In genomic region chr2:59284734-59285490, GRCm38 (mm10) we compare ENCODE assay signal across 25 mouse cellular contexts.
DNase-seq lines count a peak whose midpoint lies in the region; ATAC-seq lines count a peak whose summit lies in the region.
"Had no signal": no experiment of that assay in that cellular context is flagged by ENCODE, and none has a peak within 500 bp of the region (broad histone marks: within the 10 kb centered on the region; RNA-seq: fewer than 3 reads in every experiment).

No protein-coding gene starts in this region.

- H3K4me3 ChIP-seq in heart, embryonic 10.5 days: no peak overlapping the region
- H3K4me3 ChIP-seq in lung, embryonic 16.5 days (ENCODE audit: low read length): no peak overlapping the region
- no peak overlapping the region for H3K4me3 ChIP-seq in heart, embryonic 15.5 days
- H3K4me3 ChIP-seq: embryonic facial prominence, embryonic 13.5 days; erythroblast, embryonic 14.5 days; forebrain, embryonic 12.5 days; hindbrain, embryonic 15.5 days; intestine, embryonic 15.5 days; layer of hippocampus, adult 2 months; limb, embryonic 10.5 days; liver, embryonic 15.5 days had no signal

- ATAC-seq in lung, embryonic 16.5 days (ENCODE audit: low read depth): peak; percentile 19; the same call in 1 of the 2 replicates
- no peak for ATAC-seq in heart, embryonic 15.5 days (replicated peaks; ENCODE audit: insufficient number of reproducible peaks, insufficient read depth, low FRiP score, low read depth)
- no peak for ATAC-seq in megakaryocyte progenitor cell, adult 5-6 weeks (replicated peaks; ENCODE audit: poor library complexity)
- ATAC-seq: intestine, embryonic 15.5 days had no signal

- no peak for DNase-seq in heart, embryonic 10.5 days (ENCODE audit: low spot score)
- no peak for DNase-seq in heart, adult 8-10 months (ENCODE audit: low spot score)
- no peak for DNase-seq in lung, postnatal 4 days
- DNase-seq in Muller cell, postnatal 12 days (ENCODE audit: inconsistent ontology term): peak; percentile 34
- DNase-seq in T-cell, adult 2 months (ENCODE audit: low spot score): no peak
- DNase-seq: cerebellum, adult 2 months; cerebellum, postnatal 25 days; gastrocnemius, postnatal 25 days; liver; midbrain, embryonic 14.5 days; right cerebral cortex, postnatal 4 days; thymus, adult 18-20 months; thymus, postnatal 36 days had no signal

- WGBS in heart, embryonic 10.5 days: 71% methylated on average over 8 of the region's 8 CpGs
- 72% methylated on average over 8 of the region's 8 CpGs for WGBS in lung, embryonic 16.5 days
- 57% methylated on average over 8 of the region's 8 CpGs for WGBS in heart, embryonic 15.5 days

- H3K9me3 ChIP-seq in heart, embryonic 10.5 days: no peaks in the 10 kb centered on the region
- no peaks in the 10 kb centered on the region for H3K9me3 ChIP-seq in lung, embryonic 16.5 days (ENCODE audit: control insufficient read depth, low read length)
- no peaks in the 10 kb centered on the region for H3K9me3 ChIP-seq in heart, embryonic 15.5 days (replicated peaks)
- H3K9me3 ChIP-seq: embryonic facial prominence, embryonic 13.5 days; forebrain, embryonic 12.5 days; hindbrain, embryonic 15.5 days; intestine, embryonic 15.5 days; limb, embryonic 10.5 days; liver, embryonic 15.5 days had no signal

- 0 out of 2 replicates have a peak, but pooled peaks cover 6% of the 10 kb centered on the region for H3K36me3 ChIP-seq in heart, embryonic 10.5 days
- H3K36me3 ChIP-seq in lung, embryonic 16.5 days (ENCODE audit: control insufficient read depth, insufficient read depth, low read length): no peaks in the 10 kb centered on the region
- H3K36me3 ChIP-seq in heart, embryonic 15.5 days: no peaks in the 10 kb centered on the region
- H3K36me3 ChIP-seq: embryonic facial prominence, embryonic 13.5 days; forebrain, embryonic 12.5 days; hindbrain, embryonic 15.5 days; intestine, embryonic 15.5 days; limb, embryonic 10.5 days; liver, embryonic 15.5 days had no signal

- H3K27ac ChIP-seq in heart, embryonic 10.5 days: peak overlapping the region; percentile 32; the same call in 1 of the 2 replicates
- H3K27ac ChIP-seq in lung, embryonic 16.5 days (ENCODE audit: low read length): peak overlapping the region; percentile 32
- peak overlapping the region; percentile 76 for H3K27ac ChIP-seq in heart, embryonic 15.5 days
- H3K27ac ChIP-seq: embryonic facial prominence, embryonic 13.5 days; forebrain, embryonic 12.5 days; hindbrain, embryonic 15.5 days; intestine, embryonic 15.5 days; limb, embryonic 10.5 days; liver, embryonic 15.5 days; macrophage had no signal

- H3K4me2 ChIP-seq in lung, embryonic 16.5 days (ENCODE audit: low read depth, low read length): no peak overlapping the region
- 0 out of 2 replicates have a peak overlapping the region, but pooled peaks have one; percentile 3 for H3K4me2 ChIP-seq in heart, embryonic 15.5 days
- H3K4me2 ChIP-seq: embryonic facial prominence, embryonic 13.5 days; forebrain, embryonic 12.5 days; hindbrain, embryonic 15.5 days; intestine, embryonic 15.5 days; liver, embryonic 15.5 days had no signal

- H3K27me3 ChIP-seq in heart, embryonic 10.5 days (ENCODE audit: insufficient read depth, poor library complexity, severe bottlenecking): no peaks in the 10 kb centered on the region
- H3K27me3 ChIP-seq in lung, embryonic 16.5 days (ENCODE audit: control insufficient read depth, insufficient read depth, low read depth, low read length): no peaks in the 10 kb centered on the region
- H3K27me3 ChIP-seq in heart, embryonic 15.5 days: no peaks in the 10 kb centered on the region
- H3K27me3 ChIP-seq: embryonic facial prominence, embryonic 13.5 days; forebrain, embryonic 12.5 days; hindbrain, embryonic 15.5 days; intestine, embryonic 15.5 days; liver, embryonic 15.5 days had no signal

- peaks cover 30% of the 10 kb centered on the region for H3K4me1 ChIP-seq in heart, embryonic 10.5 days
- peaks cover 15% of the 10 kb centered on the region for H3K4me1 ChIP-seq in lung, embryonic 16.5 days (replicated peaks; ENCODE audit: control insufficient read depth, insufficient read depth, low read length)
- peaks cover 39% of the 10 kb centered on the region for H3K4me1 ChIP-seq in heart, embryonic 15.5 days (replicated peaks)
- H3K4me1 ChIP-seq: forebrain, embryonic 12.5 days; hindbrain, embryonic 15.5 days; liver, embryonic 15.5 days had no signal

- no peak overlapping the region for H3K9ac ChIP-seq in lung, embryonic 16.5 days (ENCODE audit: low read length)
- H3K9ac ChIP-seq in heart, embryonic 15.5 days: no peak overlapping the region
- H3K9ac ChIP-seq: embryonic facial prominence, embryonic 13.5 days; forebrain, embryonic 12.5 days; hindbrain, embryonic 15.5 days; intestine, embryonic 15.5 days; liver, embryonic 15.5 days had no signal
